Comparison of ENCODE assay signal across 8 mouse cellular contexts in the genomic region with DNA sequence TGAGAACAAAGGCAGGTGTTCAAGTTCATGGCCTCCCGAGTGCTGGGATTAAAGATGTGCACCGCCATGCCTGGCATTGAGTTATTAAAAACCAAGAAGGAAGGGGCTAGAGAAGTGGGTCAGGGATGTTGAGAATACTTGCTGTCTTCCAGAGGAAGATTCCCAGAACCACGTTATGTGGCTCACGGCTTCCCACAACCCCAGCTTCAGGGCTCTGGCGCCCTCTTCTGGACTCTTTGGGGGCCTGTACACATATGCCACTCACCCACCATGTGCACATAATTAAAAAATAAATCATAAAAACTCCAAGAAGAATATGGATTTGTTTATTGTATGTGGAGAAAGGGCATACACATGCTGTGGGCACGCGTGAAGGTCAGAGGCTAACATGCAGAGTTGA. TPM values are rescaled to one million over a fixed set of nuclear protein-coding genes. Genes with fewer than 3 reads are reported as not detected.
DNase-seq lines count a peak whose midpoint lies in the region; ATAC-seq lines count a peak whose summit lies in the region.

No protein-coding gene starts in this region.

- no peak overlapping the region for H3K27ac ChIP-seq in forebrain, embryonic 10.5 days
- no peak overlapping the region for H3K27ac ChIP-seq in forebrain, embryonic 12.5 days
- H3K27ac ChIP-seq in hindbrain, embryonic 13.5 days, result 0 out of 2 replicates have a peak overlapping the region, but pooled peaks have one; percentile 32
- no peak overlapping the region for H3K27ac ChIP-seq in midbrain, embryonic 15.5 days

- H3K4me2 ChIP-seq in forebrain, embryonic 12.5 days, result no peak overlapping the region
- no peak overlapping the region for H3K4me2 ChIP-seq in hindbrain, embryonic 13.5 days
- H3K4me2 ChIP-seq in midbrain, embryonic 15.5 days, result no peak overlapping the region

- DNase-seq in forebrain, embryonic 10.5 days (ENCODE audit: extremely low spot score, low spot score), result peak; percentile 16
- DNase-seq in 3T3-L1 (ENCODE audit: low read depth, low spot score), result peak; percentile 58
- DNase-seq in adrenal gland, postnatal 14 days, result peak; percentile 79
- DNase-seq in T-cell, adult 2 months (ENCODE audit: low spot score), result no peak
- no peak for DNase-seq in left cerebral cortex, postnatal 14 days (ENCODE audit: low spot score in 2 of 2)

- no peaks in the 10 kb centered on the region for H3K4me1 ChIP-seq in forebrain, embryonic 10.5 days
- no peaks in the 10 kb centered on the region for H3K4me1 ChIP-seq in forebrain, embryonic 12.5 days
- H3K4me1 ChIP-seq in hindbrain, embryonic 13.5 days (replicated peaks), result no peaks in the 10 kb centered on the region
- no peaks in the 10 kb centered on the region for H3K4me1 ChIP-seq in midbrain, embryonic 15.5 days

- intact Hi-C loops in left cerebral cortex, postnatal 14 days (cut with DNase I), result no loop called here

- H3K36me3 ChIP-seq in forebrain, embryonic 10.5 days (replicated peaks), result peaks cover 18% of the 10 kb centered on the region
- peaks cover 13% of the 10 kb centered on the region for H3K36me3 ChIP-seq in forebrain, embryonic 12.5 days (replicated peaks)
- H3K36me3 ChIP-seq in hindbrain, embryonic 13.5 days, result peaks cover 21% of the 10 kb centered on the region
- peaks cover 3% of the 10 kb centered on the region; the same call in 1 of the 2 replicates for H3K36me3 ChIP-seq in midbrain, embryonic 15.5 days (replicated peaks)

- H3K4me3 ChIP-seq in forebrain, embryonic 10.5 days, result no peak overlapping the region
- no peak overlapping the region for H3K4me3 ChIP-seq in forebrain, embryonic 12.5 days (replicated peaks)
- H3K4me3 ChIP-seq in hindbrain, embryonic 13.5 days, result no peak overlapping the region
- no peak overlapping the region for H3K4me3 ChIP-seq in midbrain, embryonic 15.5 days

- no peaks in the 10 kb centered on the region for H3K27me3 ChIP-seq in forebrain, embryonic 10.5 days (ENCODE audit: poor library complexity, severe bottlenecking)
- no peaks in the 10 kb centered on the region for H3K27me3 ChIP-seq in forebrain, embryonic 12.5 days
- no peaks in the 10 kb centered on the region for H3K27me3 ChIP-seq in hindbrain, embryonic 13.5 days
- H3K27me3 ChIP-seq in midbrain, embryonic 15.5 days (replicated peaks), result no peaks in the 10 kb centered on the region

- no peak for ATAC-seq in forebrain, embryonic 12.5 days (ENCODE audit: low FRiP score)
- ATAC-seq in hindbrain, embryonic 13.5 days (ENCODE audit: low FRiP score), result no peak
- ATAC-seq in midbrain, embryonic 15.5 days (replicated peaks), result peak; percentile 43; the same call in 1 of the 2 replicates

- no peaks in the 10 kb centered on the region for H3K9me3 ChIP-seq in forebrain, embryonic 10.5 days
- no peaks in the 10 kb centered on the region for H3K9me3 ChIP-seq in forebrain, embryonic 12.5 days
- H3K9me3 ChIP-seq in hindbrain, embryonic 13.5 days, result no peaks in the 10 kb centered on the region
- H3K9me3 ChIP-seq in midbrain, embryonic 15.5 days, result no peaks in the 10 kb centered on the region

- H3K9ac ChIP-seq in forebrain, embryonic 12.5 days, result no peak overlapping the region
- H3K9ac ChIP-seq in hindbrain, embryonic 13.5 days, result no peak overlapping the region
- H3K9ac ChIP-seq in midbrain, embryonic 15.5 days, result no peak overlapping the region

- 69% methylated on average over 7 of the region's 7 CpGs for WGBS in forebrain, embryonic 10.5 days
- WGBS in forebrain, embryonic 12.5 days, result 69% methylated on average over 7 of the region's 7 CpGs
- 72% methylated on average over 7 of the region's 7 CpGs for WGBS in hindbrain, embryonic 13.5 days
- WGBS in midbrain, embryonic 15.5 days, result 69% methylated on average over 7 of the region's 7 CpGs

RNA-seq across cellular contexts. Expression of gene Mob4, which starts 30.9 kb away (rescaled TPM):
- polyA plus RNA-seq in forebrain, embryonic 10.5 days (2016; fragmentation: Nextera tagmentation; extraction: Ambion mirVana), result 124 TPM in 2 replicates
- 148 and 157 TPM in 2 replicates for polyA plus RNA-seq in forebrain, embryonic 12.5 days (2016; fragmentation: Nextera tagmentation; extraction: Ambion mirVana)
- 294 and 307 TPM in 2 replicates for total RNA-seq in adrenal gland, postnatal 14 days (2021)
- polyA plus RNA-seq in hindbrain, embryonic 13.5 days (2015; fragmentation: Nextera tagmentation; extraction: Ambion mirVana), result 190 and 200 TPM in 2 replicates
- 165 and 174 TPM in 2 replicates for polyA plus RNA-seq in midbrain, embryonic 15.5 days (2015; fragmentation: Nextera tagmentation; extraction: Ambion mirVana)
- total RNA-seq in left cerebral cortex, postnatal 14 days (2021), result 10 to 100 TPM; 62.8 to 67.1 TPM

Comparison
In these comparisons a context has a peak if more than half of its experiments do, and no peak if none do; other contexts are left out.
1. DNase-seq: peak in forebrain, embryonic 10.5 days (single experiment), 3T3-L1 (single experiment) and adrenal gland, postnatal 14 days (single experiment); none in T-cell, adult 2 months (single experiment) and left cerebral cortex, postnatal 14 days (0 of 2).